Mouse (Mus musculus) lung, embryonic 14.5 days (tissue): ENCODE measurements around the gene Spats2. TPM values are rescaled to one million over a fixed set of nuclear protein-coding genes. Genes with fewer than 3 reads are reported as not detected.
"Not testable (repeated sequence)": the region's sequence is repeated elsewhere in the genome, so short reads cannot be mapped to it uniquely, and the experiment has no call there.

Source experiments
- ATAC-seq: fragments of 200-750 bp; cut with Nextera tagmentation; 2 replicates; pipeline ENCODE4 v1.8.0; 2017; ENCODE audit warnings: mild to moderate bottlenecking, moderate TSS enrichment, moderate library complexity; ENCODE audit not compliant: insufficient read depth
- DNase-seq: peaks from one replicate; pipeline ENCODE4 v3.0.0-alpha.2; 2015
- H3K27ac ChIP-seq: fragments of 300-500 bp; sonication (generic); 2 replicates; pipeline ENCODE4 v1.5.1; 2014; ENCODE audit warnings: low read depth, mild to moderate bottlenecking, moderate library complexity
- H3K27me3 ChIP-seq: fragments of 300-500 bp; sonication (generic); 2 replicates; pipeline ENCODE4 v1.6.1; 2014; ENCODE audit warnings: low read length, control low read depth; ENCODE audit not compliant: insufficient read depth
- H3K36me3 ChIP-seq: fragments of 300-500 bp; sonication (generic); 2 replicates; pipeline ENCODE4 v1.6.1; 2014; ENCODE audit warnings: control low read depth; ENCODE audit not compliant: insufficient read depth
- H3K4me1 ChIP-seq: fragments of 300-500 bp; sonication (generic); 2 replicates; pipeline ENCODE4 v1.6.1; 2014; ENCODE audit warnings: antibody characterized with exemption, control low read depth; ENCODE audit not compliant: insufficient read depth
- H3K4me2 ChIP-seq: fragments of 300-500 bp; sonication (generic); 2 replicates; pipeline ENCODE4 v1.6.1; 2014; ENCODE audit warnings: mild to moderate bottlenecking
- H3K4me3 ChIP-seq: fragments of 300-500 bp; sonication (generic); 2 replicates; pipeline ENCODE4 v1.5.1; 2014; ENCODE audit warnings: low read depth, low read length
- H3K9ac ChIP-seq: fragments of 300-500 bp; sonication (generic); 2 replicates; pipeline ENCODE4 v1.6.1; 2014
- H3K9me3 ChIP-seq: fragments of 300-500 bp; sonication (generic); 2 replicates; pipeline ENCODE4 v1.6.1; 2016; ENCODE audit warnings: low read depth, low read length, control low read depth
- CTCF ChIP-seq: IDR thresholded peaks from 2 replicates; pipeline ENCODE4 v1.5.1; 2016; ENCODE audit warnings: antibody characterized with exemption, low read depth
- WGBS: fragments of 180-500 bp; shearing (Covaris S2); extraction: QIAGEN DNeasy Blood & Tissue Kit; methylation state at CpG from one replicate; pipeline ENCODE4 v1.1.7; 2014; 5-methylcytosine and 5-hydroxymethylcytosine counted together
- polyA plus RNA-seq: library from polyadenylated mRNA; unstranded; fragments of >200 nt; fragmentation: Nextera tagmentation; extraction: Ambion mirVana; gene quantifications from 2 replicates; pipeline ENCODE4 v1.2.1, GENCODE M21; 2014

Gene Spats2
- polyA plus RNA-seq, 1 experiment from 2014 or later: 39.7 TPM

DNA sequence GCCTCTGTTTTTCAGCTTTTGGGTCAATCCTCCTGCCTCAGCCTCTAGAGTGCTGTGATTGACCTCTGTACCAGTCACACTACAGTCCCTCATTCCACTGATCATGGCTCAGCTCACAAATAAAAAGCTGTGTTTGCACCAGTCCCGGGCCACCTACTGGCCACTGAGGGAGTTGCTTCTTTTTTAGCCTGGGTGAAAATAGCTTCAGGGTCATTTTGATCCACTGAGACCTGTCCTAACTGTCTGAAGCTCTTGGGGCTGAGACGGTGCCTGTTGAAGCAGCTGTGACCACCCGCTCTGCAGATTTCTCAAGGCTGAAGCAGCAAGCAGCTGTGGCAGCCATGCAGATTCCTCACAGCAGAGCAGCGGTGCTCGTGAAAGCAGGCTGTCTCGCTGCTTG, 14.0 kb downstream of the Spats2 start:
- Histone ChIP-seq H3K4me3 (no peak overlapping the region), H3K9ac (no peak overlapping the region), H3K27ac (no peak overlapping the region), H3K27me3 (no peaks in the 10 kb centered on the region), H3K36me3 (peaks cover 7% of the 10 kb centered on the region; the same call in 1 of the 2 replicates), H3K4me2 (no peak overlapping the region), H3K4me1 (no peaks in the 10 kb centered on the region), H3K9me3 (no peaks in the 10 kb centered on the region)
- ATAC-seq (no peak), DNase-seq (peak; percentile 78)
- 61% methylated on average over 6 of the region's 6 CpGs for WGBS
- peak; percentile 74 for TF ChIP-seq CTCF

DNA sequence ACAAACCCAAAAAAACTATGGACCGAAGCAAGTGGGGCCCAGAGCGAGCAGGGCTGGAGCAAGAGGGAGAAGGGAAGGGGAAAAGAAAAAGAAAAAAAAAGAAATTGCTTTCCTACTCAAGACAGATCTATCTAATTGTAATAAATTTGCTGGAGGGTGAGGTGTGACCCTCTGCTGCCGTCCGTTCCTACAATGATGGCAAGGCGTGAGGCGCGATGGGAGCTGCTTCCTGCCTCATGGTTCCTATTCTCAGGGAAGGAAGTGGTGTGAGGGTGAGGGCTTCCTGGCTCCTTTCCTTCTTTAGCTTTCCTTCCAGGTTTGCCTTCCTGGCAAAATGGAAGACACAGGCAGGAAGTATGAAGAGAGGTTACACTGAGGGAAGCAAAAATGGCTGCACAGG, 24.8 kb downstream of the Spats2 start:
- Histone ChIP-seq H3K36me3 (peaks cover 54% of the 10 kb centered on the region), H3K9ac (no peak overlapping the region), H3K4me1 (no peaks in the 10 kb centered on the region), H3K4me2 (no peak overlapping the region), H3K27ac (no peak overlapping the region), H3K4me3 (no peak overlapping the region), H3K27me3 (no peaks in the 10 kb centered on the region), H3K9me3 (no peaks in the 10 kb centered on the region)
- DNase-seq (no peak), ATAC-seq (no peak)
- 86% methylated on average over 7 of the region's 7 CpGs for WGBS
- TF ChIP-seq CTCF: no peak

DNA sequence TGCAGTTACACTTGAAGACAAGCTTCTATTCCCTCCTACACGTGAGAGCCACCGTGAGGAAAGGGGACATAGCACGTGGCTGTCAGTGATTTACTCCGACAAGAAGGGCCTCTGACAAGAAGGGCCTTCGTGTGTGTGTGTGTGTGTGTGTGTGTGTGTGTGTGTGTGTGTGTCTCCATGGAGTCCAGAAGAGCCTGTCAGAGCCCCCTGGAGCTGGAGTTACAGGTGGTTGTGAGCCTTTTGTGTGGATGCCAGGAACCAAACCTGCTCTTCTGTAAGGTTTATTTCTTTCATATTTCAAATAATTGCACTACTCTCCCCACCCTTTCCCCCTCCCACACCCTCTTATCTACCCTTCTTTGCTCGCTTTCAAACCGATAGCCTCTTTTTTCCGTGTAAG, 25.6 kb downstream of the Spats2 start:
- no peak overlapping the region for H3K4me3 ChIP-seq
- WGBS: 52% methylated on average over 8 of the region's 8 CpGs
- H3K4me2 ChIP-seq: no peak overlapping the region
- ATAC-seq (no peak), DNase-seq (no peak)
- no peaks in the 10 kb centered on the region for H3K9me3 ChIP-seq
- H3K9ac ChIP-seq: no peak overlapping the region
- TF ChIP-seq CTCF: no peak
- H3K27me3 ChIP-seq: no peaks in the 10 kb centered on the region
- no peaks in the 10 kb centered on the region for H3K4me1 ChIP-seq
- H3K27ac ChIP-seq: no peak overlapping the region
- H3K36me3 ChIP-seq: peaks cover 46% of the 10 kb centered on the region

DNA sequence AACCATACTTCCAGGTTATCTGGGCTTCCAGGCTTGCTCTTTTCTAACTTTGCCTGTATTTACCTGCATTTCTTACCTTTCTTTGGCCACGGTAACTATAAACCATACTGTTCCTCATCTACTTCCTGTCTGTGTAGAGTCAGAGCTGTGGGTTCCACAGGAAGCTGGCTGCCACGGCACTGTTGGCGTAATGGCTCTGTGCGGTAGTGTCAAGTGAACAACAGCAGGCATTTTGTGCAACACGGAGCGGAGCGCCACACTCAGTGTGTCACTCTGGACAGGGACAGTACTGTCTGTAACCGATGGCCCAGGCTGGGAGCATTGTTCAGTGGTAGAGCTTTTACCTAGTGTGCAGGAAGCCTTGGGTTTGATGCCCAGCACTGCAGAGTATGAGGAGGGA, 27.8 kb downstream of the Spats2 start:
- H3K4me3 ChIP-seq: no peak overlapping the region
- ATAC-seq (no peak), DNase-seq (no peak)
- H3K27ac ChIP-seq: no peak overlapping the region
- no peak overlapping the region for H3K4me2 ChIP-seq
- no peaks in the 10 kb centered on the region for H3K9me3 ChIP-seq
- H3K27me3 ChIP-seq: no peaks in the 10 kb centered on the region
- H3K4me1 ChIP-seq: no peaks in the 10 kb centered on the region
- H3K9ac ChIP-seq: no peak overlapping the region
- H3K36me3 ChIP-seq: peaks cover 37% of the 10 kb centered on the region
- 93% methylated on average over 8 of the region's 8 CpGs for WGBS
- no peak for TF ChIP-seq CTCF

DNA sequence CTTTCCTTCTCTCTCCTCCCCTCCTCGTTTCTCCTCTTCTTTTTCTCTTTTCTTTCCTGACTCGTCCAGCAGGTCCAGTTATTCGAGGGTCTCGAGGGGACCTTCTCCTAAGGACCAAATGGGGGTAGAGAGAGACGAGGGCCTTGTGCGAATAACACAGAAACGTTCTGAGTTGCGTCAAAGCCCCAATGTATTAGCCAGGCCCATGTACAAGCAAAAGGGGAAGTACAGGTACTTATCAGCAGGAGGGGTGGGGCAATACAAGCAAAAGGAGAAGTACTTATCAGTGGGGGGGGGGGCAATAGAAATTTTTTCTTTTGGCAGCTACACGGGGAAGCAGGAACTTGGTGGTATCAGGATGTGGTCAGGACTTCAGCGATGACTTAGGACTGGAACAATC, 28.8 kb downstream of the Spats2 start:
- not testable (repeated sequence) for ATAC-seq, H3K27ac ChIP-seq, H3K27me3 ChIP-seq, H3K9ac ChIP-seq, H3K4me2 ChIP-seq, DNase-seq, H3K4me3 ChIP-seq, H3K9me3 ChIP-seq, H3K4me1 ChIP-seq
- peaks cover 29% of the 10 kb centered on the region for H3K36me3 ChIP-seq
- 76% methylated on average over 10 of the region's 10 CpGs for WGBS

DNA sequence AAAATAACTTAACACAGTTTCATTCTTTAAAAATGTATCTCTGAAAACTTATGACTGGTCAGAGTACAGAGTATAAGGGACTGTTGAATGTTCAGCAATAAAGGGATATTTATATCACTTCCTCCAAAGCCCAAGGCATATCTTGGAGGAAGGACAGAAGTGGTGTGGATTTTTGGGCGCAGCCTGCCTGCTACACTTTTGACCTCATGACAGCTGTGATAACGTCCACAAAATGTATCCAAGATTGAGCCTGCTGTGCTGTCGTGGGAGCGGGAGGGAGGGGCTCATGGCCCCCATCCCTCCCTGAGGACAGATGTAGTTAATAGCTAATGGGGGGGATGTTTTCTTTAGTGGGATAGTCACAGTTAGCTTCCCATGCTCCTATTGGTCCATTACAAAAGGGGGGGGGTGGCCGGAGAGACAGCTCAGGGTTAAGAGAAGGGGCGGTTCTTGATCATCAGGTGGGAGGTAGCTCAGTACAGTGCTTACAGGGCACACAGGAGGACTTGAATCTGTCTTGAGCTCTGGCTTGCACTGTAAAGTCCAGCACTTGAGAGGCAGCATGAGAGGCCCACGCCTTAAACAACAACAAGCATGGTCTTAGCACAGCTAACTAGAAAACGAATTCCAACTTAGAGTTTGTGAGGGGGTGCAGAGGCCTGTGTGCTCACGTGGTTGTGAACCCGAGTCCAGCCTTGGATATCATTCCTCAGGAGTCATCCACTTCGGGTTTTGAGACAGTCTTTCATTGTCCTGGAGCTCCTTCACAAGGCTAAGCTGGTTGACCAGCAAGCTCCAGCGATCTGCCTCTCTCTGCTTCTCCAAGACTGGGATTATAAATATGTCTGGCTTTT, 38.0 kb downstream of the Spats2 start:
- Histone ChIP-seq H3K27me3 (no peaks in the 10 kb centered on the region), H3K4me1 (no peaks in the 10 kb centered on the region), H3K4me2 (no peak overlapping the region), H3K9ac (no peak overlapping the region), H3K4me3 (no peak overlapping the region), H3K27ac (peak overlapping the region; percentile 31; the same call in 1 of the 2 replicates), H3K36me3 (peaks cover 32% of the 10 kb centered on the region), H3K9me3 (no peaks in the 10 kb centered on the region)
- 64% methylated on average over 12 of the region's 12 CpGs for WGBS
- no peak for TF ChIP-seq CTCF
- no peak for DNase-seq
- ATAC-seq: no peak

DNA sequence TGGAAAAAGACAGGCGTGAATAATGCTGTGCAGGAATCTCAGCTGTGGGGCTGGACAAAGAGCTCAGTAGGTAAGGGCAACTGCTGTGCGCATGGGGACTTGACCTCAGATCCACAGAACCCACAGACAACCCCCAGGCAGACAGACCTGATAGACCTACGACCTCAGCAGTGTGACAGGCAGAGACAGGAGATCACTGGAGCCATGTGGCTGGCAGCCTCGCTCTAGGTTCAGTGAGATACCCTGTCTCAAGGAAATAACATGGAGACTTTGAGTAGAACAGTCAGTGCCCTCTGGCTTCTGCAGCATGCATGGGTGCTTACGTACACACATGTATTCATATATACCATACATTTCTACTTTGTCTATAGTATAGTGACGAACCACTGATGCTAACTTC, 46.4 kb downstream of the Spats2 start:
- WGBS: 87% methylated on average over 6 of the region's 6 CpGs
- ATAC-seq (no peak), DNase-seq (no peak)
- no peaks in the 10 kb centered on the region for H3K4me1 ChIP-seq
- H3K9me3 ChIP-seq: no peaks in the 10 kb centered on the region
- no peak for TF ChIP-seq CTCF
- peaks cover 54% of the 10 kb centered on the region for H3K36me3 ChIP-seq
- no peak overlapping the region for H3K4me3 ChIP-seq
- H3K27me3 ChIP-seq: no peaks in the 10 kb centered on the region
- no peak overlapping the region for H3K27ac ChIP-seq
- no peak overlapping the region for H3K4me2 ChIP-seq
- no peak overlapping the region for H3K9ac ChIP-seq

DNA sequence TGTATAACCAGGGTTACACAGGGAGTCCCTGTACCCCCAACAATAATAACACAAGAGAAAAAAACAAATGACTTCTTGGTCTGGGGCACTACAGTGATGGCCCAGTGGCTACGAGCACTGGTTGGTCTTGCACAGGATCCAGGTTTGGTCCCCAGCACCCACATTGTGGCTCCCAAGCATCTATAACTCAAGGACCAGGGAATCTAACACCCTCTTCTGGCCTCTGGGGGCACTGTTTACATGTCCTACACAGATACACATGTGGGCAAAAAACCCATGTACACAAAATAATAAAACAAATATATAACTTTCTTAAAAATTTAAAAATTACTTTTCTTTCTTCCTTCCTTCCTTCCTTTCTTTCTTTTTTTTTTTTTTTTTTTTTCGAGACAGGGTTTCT, 53.9 kb downstream of the Spats2 start:
- no peak overlapping the region for H3K27ac ChIP-seq
- no peak overlapping the region for H3K9ac ChIP-seq
- no peak for DNase-seq
- no peak for TF ChIP-seq CTCF
- no peak overlapping the region for H3K4me2 ChIP-seq
- no peaks in the 10 kb centered on the region for H3K4me1 ChIP-seq
- no peak overlapping the region for H3K4me3 ChIP-seq
- no peak for ATAC-seq
- H3K27me3 ChIP-seq: no peaks in the 10 kb centered on the region
- 80% methylated on average over 1 of the region's 2 CpGs for WGBS
- H3K9me3 ChIP-seq: no peaks in the 10 kb centered on the region
- peaks cover 74% of the 10 kb centered on the region for H3K36me3 ChIP-seq
